Mouse (Mus musculus) lung, postnatal 0 days (tissue): Measurements from ENCODE around the gene Etv5.

Experiments used
- CTCF ChIP-seq: IDR thresholded peaks from 2 replicates; pipeline ENCODE4 v1.5.1; 2016; ENCODE audit warnings: antibody characterized with exemption, mild to moderate bottlenecking
- EP300 ChIP-seq: IDR thresholded peaks from 2 replicates; pipeline ENCODE4 v1.6.1; 2016; ENCODE audit warnings: antibody characterized with exemption, mild to moderate bottlenecking, control low read depth

GRCm38 (mm10) chr16:22462220-22462619 lies 22.7 kb upstream of the Etv5 start:
- TF ChIP-seq EP300 (no peak), CTCF (no peak)
